Mouse (Mus musculus) liver, postnatal 0 days (tissue): Measurements from ENCODE around the gene Mtch2. TPM values are rescaled to one million over a fixed set of nuclear protein-coding genes. Genes with fewer than 3 reads are reported as not detected.

Experiments
- ATAC-seq: fragments of 200-750 bp; cut with Nextera tagmentation; 2 replicates; pipeline ENCODE4 v1.8.0; 2017; ENCODE audit warnings: mild to moderate bottlenecking, moderate library complexity
- DNase-seq: peaks from one replicate; pipeline ENCODE4 v3.0.0-alpha.2; 2016
- H3K27ac ChIP-seq: fragments of 300-500 bp; sonication (generic); 2 replicates; pipeline ENCODE4 v1.5.1; 2014; ENCODE audit warnings: antibody characterized with exemption, moderate library complexity, mild to moderate bottlenecking, low read depth
- H3K27me3 ChIP-seq: fragments of 300-500 bp; sonication (generic); 2 replicates; pipeline ENCODE4 v1.6.1; 2014; ENCODE audit warnings: low read length, control low read depth, mixed read lengths; ENCODE audit not compliant: insufficient read depth
- H3K36me3 ChIP-seq: fragments of 300-500 bp; sonication (generic); replicated peaks from 2 replicates; pipeline ENCODE4 v1.6.1; 2014; ENCODE audit warnings: mild to moderate bottlenecking, control low read depth, low read length, moderate library complexity, mixed read lengths; ENCODE audit not compliant: insufficient read depth
- H3K4me1 ChIP-seq: fragments of 300-500 bp; sonication (generic); 2 replicates; pipeline ENCODE4 v1.6.1; 2014; ENCODE audit warnings: antibody characterized with exemption, mild to moderate bottlenecking, control low read depth; ENCODE audit not compliant: insufficient read depth
- H3K4me2 ChIP-seq: fragments of 300-500 bp; sonication (generic); 2 replicates; pipeline ENCODE4 v1.6.1; 2014; ENCODE audit warnings: low read depth, mild to moderate bottlenecking, low read length, moderate library complexity, mixed read lengths
- H3K4me3 ChIP-seq: fragments of 300-500 bp; sonication (generic); 2 replicates; pipeline ENCODE4 v1.5.1; 2014; ENCODE audit warnings: low read depth, low read length
- H3K9ac ChIP-seq: fragments of 300-500 bp; sonication (generic); replicated peaks from 2 replicates; pipeline ENCODE4 v1.6.1; 2014; ENCODE audit warnings: mild to moderate bottlenecking, moderate library complexity
- H3K9me3 ChIP-seq: fragments of 300-500 bp; sonication (generic); 2 replicates; pipeline ENCODE4 v1.6.1; 2016; ENCODE audit warnings: mild to moderate bottlenecking, control low read depth, low read length, mixed read lengths
- CTCF ChIP-seq: sonication (generic); IDR thresholded peaks from 2 replicates; pipeline ENCODE4 v1.5.1; 2016; ENCODE audit warnings: antibody characterized with exemption, low read depth
- EP300 ChIP-seq: IDR thresholded peaks from 2 replicates; pipeline ENCODE4 v1.6.1; 2016; ENCODE audit warnings: antibody characterized with exemption, low read depth, mild to moderate bottlenecking
- WGBS: fragments of 180-500 bp; shearing (Covaris S2); extraction: QIAGEN DNeasy Blood & Tissue Kit; methylation state at CpG from one replicate; pipeline ENCODE4 v1.1.7; 2014; ENCODE audit not compliant: insufficient replicate concordance; 5-methylcytosine and 5-hydroxymethylcytosine counted together
- polyA plus RNA-seq: library from polyadenylated mRNA; unstranded; fragments of >200 nt; fragmentation: Nextera tagmentation; extraction: Ambion mirVana; gene quantifications from 2 replicates; pipeline ENCODE4 v1.2.1, GENCODE M21; 2015

The Mtch2 gene
- polyA plus RNA-seq, 1 experiment from 2014 or later, result 182 TPM

GRCm38 (mm10) chr2:90913671-90914070, 66.7 kb downstream of the Mtch2 start:
- no peak overlapping the region for H3K4me2 ChIP-seq
- no peaks in the 10 kb centered on the region for H3K27me3 ChIP-seq
- TF ChIP-seq EP300 (no peak), CTCF (no peak)
- 86% methylated on average over 2 of the region's 2 CpGs for WGBS
- H3K4me3 ChIP-seq, result no peak overlapping the region
- H3K9ac ChIP-seq, result no peak overlapping the region
- ATAC-seq (no peak), DNase-seq (no peak)
- H3K9me3 ChIP-seq, result no peaks in the 10 kb centered on the region
- peaks cover 13% of the 10 kb centered on the region for H3K4me1 ChIP-seq
- H3K27ac ChIP-seq, result no peak overlapping the region
- H3K36me3 ChIP-seq, result peaks cover 39% of the 10 kb centered on the region

- Histone ChIP-seq H3K4me2 (peak overlapping the region; percentile 98), H3K4me3 (no peak overlapping the region), H3K27ac (no peak overlapping the region), H3K9ac (peak overlapping the region; percentile 98), H3K4me1 (peaks cover 13% of the 10 kb centered on the region), H3K36me3 (peaks cover 22% of the 10 kb centered on the region), H3K27me3 (no peaks in the 10 kb centered on the region), H3K9me3 (no peaks in the 10 kb centered on the region)
- no peak for ATAC-seq
- no peak for TF ChIP-seq CTCF
- TF ChIP-seq EP300, result no peak
- 74% methylated on average over 1 of the region's 1 CpGs for WGBS
- no peak for DNase-seq
Observed at GRCm38 (mm10) chr2:90915516-90915915, 68.6 kb downstream of the Mtch2 start.

Other genes starting within 250 kb of the Mtch2 start
- gene Nup160, start 169.9 kb upstream of the Mtch2 start, polyA plus RNA-seq, result 9.0 and 10.2 TPM in 2 replicates
- 12.7 and 16.8 TPM in 2 replicates for gene Fnbp4, start 101.8 kb upstream of the Mtch2 start, polyA plus RNA-seq
- 0.06 TPM in 1 of 2 replicates, not detected in the other for gene Agbl2, start 64.4 kb upstream of the Mtch2 start, polyA plus RNA-seq
- 2.9 and 3.1 TPM in 2 replicates for gene C1qtnf4, start 38.7 kb downstream of the Mtch2 start, polyA plus RNA-seq
- gene Kbtbd4, start 57.6 kb downstream of the Mtch2 start, polyA plus RNA-seq, result 8.7 and 9.8 TPM in 2 replicates
- gene Ndufs3, start 57.7 kb downstream of the Mtch2 start, polyA plus RNA-seq, result 196 and 199 TPM in 2 replicates
- gene Celf1, start 93.2 kb downstream of the Mtch2 start, polyA plus RNA-seq, result 26.0 and 29.4 TPM in 2 replicates
- gene Rapsn, start 188.5 kb downstream of the Mtch2 start, polyA plus RNA-seq, result 1.6 and 1.8 TPM in 2 replicates
- gene Psmc3, start 206.9 kb downstream of the Mtch2 start, polyA plus RNA-seq, result 109 and 112 TPM in 2 replicates
- gene Slc39a13, start 223.3 kb downstream of the Mtch2 start, polyA plus RNA-seq, result 7.2 TPM in 2 replicates
- 31.7 and 35.5 TPM in 2 replicates for gene Spi1, start 235.2 kb downstream of the Mtch2 start, polyA plus RNA-seq